In genomic region chr8:88903094-88903493, GRCm38 (mm10) we compare ENCODE assay signal across 13 mouse cellular contexts.
DNase-seq lines count a peak whose midpoint lies in the region; ATAC-seq and TF ChIP-seq lines count a peak whose summit lies in the region.
"Had no signal": no experiment of that assay in that cellular context is flagged by ENCODE, and none has a peak within 500 bp of the region (broad histone marks: within the 10 kb centered on the region; RNA-seq: fewer than 3 reads in every experiment).

No protein-coding gene starts in this region.

- WGBS in lung, embryonic 14.5 days = 30% methylated on average over 12 of the region's 12 CpGs
- 52% methylated on average over 12 of the region's 12 CpGs for WGBS in limb, embryonic 10.5 days
- WGBS in neural tube, embryonic 15.5 days = 24% methylated on average over 12 of the region's 12 CpGs

- H3K27me3 ChIP-seq in lung, embryonic 14.5 days (ENCODE audit: insufficient read depth, low read length) = no peaks in the 10 kb centered on the region
- peaks cover 78% of the 10 kb centered on the region for H3K27me3 ChIP-seq in limb, embryonic 10.5 days (ENCODE audit: low read depth, poor library complexity, severe bottlenecking)
- H3K27me3 ChIP-seq in neural tube, embryonic 15.5 days (replicated peaks) = no peaks in the 10 kb centered on the region

- DNase-seq in lung, embryonic 14.5 days = peak; percentile 41
- DNase-seq in lung, postnatal 4 days = no peak
- DNase-seq in forelimb bud, embryonic 11.5 days (ENCODE audit: low read depth, low spot score) = peak; percentile 62
- DNase-seq in limb, embryonic 10.5 days (ENCODE audit: low spot score) = peak; percentile 68
- DNase-seq in gastrocnemius, adult 8-10 months (ENCODE audit: low spot score in 2 of 2) = no peak
- DNase-seq in left cerebral cortex, adult 11 months (ENCODE audit: low spot score) = no peak
- DNase-seq in urinary bladder, postnatal 10 days (ENCODE audit: low spot score) = no peak
- DNase-seq: adrenal gland, postnatal 36 days; liver, postnatal 0 days; right cerebral cortex, postnatal 14 days had no signal

- no peak overlapping the region for H3K27ac ChIP-seq in lung, embryonic 14.5 days (ENCODE audit: low read depth)
- H3K27ac ChIP-seq in limb, embryonic 10.5 days = no peak overlapping the region
- no peak overlapping the region for H3K27ac ChIP-seq in neural tube, embryonic 15.5 days (replicated peaks)
- H3K27ac ChIP-seq: kidney, postnatal 0 days; limb, embryonic 12.5 days had no signal

- H3K9me3 ChIP-seq in lung, embryonic 14.5 days (ENCODE audit: low read depth, low read length) = no peaks in the 10 kb centered on the region
- no peaks in the 10 kb centered on the region for H3K9me3 ChIP-seq in limb, embryonic 10.5 days (replicated peaks)
- no peaks in the 10 kb centered on the region for H3K9me3 ChIP-seq in neural tube, embryonic 15.5 days (replicated peaks)
- H3K9me3 ChIP-seq: limb, embryonic 12.5 days had no signal

- H3K4me2 ChIP-seq in lung, embryonic 14.5 days = 0 out of 2 replicates have a peak overlapping the region, but pooled peaks have one; percentile 7
- no peak overlapping the region for H3K4me2 ChIP-seq in neural tube, embryonic 15.5 days
- H3K4me2 ChIP-seq: limb, embryonic 12.5 days had no signal

- no peaks in the 10 kb centered on the region for H3K4me1 ChIP-seq in lung, embryonic 14.5 days (ENCODE audit: insufficient read depth)
- H3K4me1 ChIP-seq in limb, embryonic 10.5 days = peaks cover 40% of the 10 kb centered on the region
- H3K4me1 ChIP-seq in neural tube, embryonic 15.5 days = peaks cover 7% of the 10 kb centered on the region

- H3K9ac ChIP-seq in lung, embryonic 14.5 days = no peak overlapping the region
- no peak overlapping the region for H3K9ac ChIP-seq in neural tube, embryonic 15.5 days (replicated peaks)
- H3K9ac ChIP-seq: limb, embryonic 12.5 days; liver, postnatal 0 days had no signal

- TF ChIP-seq CTCF in lung, embryonic 14.5 days (IDR thresholded peaks at IDR 0.05; ENCODE audit: low read depth) = no peak

- no peak overlapping the region for H3K4me3 ChIP-seq in lung, embryonic 14.5 days (ENCODE audit: low read depth, low read length)
- H3K4me3 ChIP-seq in limb, embryonic 10.5 days = no peak overlapping the region
- no peak overlapping the region for H3K4me3 ChIP-seq in neural tube, embryonic 15.5 days (replicated peaks)
- H3K4me3 ChIP-seq: limb, embryonic 12.5 days had no signal

- ATAC-seq in lung, embryonic 14.5 days (ENCODE audit: insufficient read depth) = peak; percentile 38; the same call in 1 of the 2 replicates
- ATAC-seq in neural tube, embryonic 15.5 days (ENCODE audit: low FRiP score) = peak; percentile 63; the same call in 1 of the 2 replicates
- ATAC-seq: liver, postnatal 0 days had no signal

- no peaks in the 10 kb centered on the region for H3K36me3 ChIP-seq in lung, embryonic 14.5 days (ENCODE audit: insufficient read depth)
- H3K36me3 ChIP-seq in limb, embryonic 10.5 days = no peaks in the 10 kb centered on the region
- H3K36me3 ChIP-seq in neural tube, embryonic 15.5 days = no peaks in the 10 kb centered on the region
- H3K36me3 ChIP-seq: limb, embryonic 12.5 days had no signal

Comparison
In these comparisons a context has a peak if more than half of its experiments do, and no peak if none do; other contexts are left out.
1. DNase-seq: peak in lung, embryonic 14.5 days (single experiment), forelimb bud, embryonic 11.5 days (single experiment) and limb, embryonic 10.5 days (single experiment); none in lung, postnatal 4 days (0 of 2), gastrocnemius, adult 8-10 months (0 of 2), left cerebral cortex, adult 11 months (single experiment) and urinary bladder, postnatal 10 days (single experiment).